Mouse (Mus musculus) C2C12 (cell line): Measurements from ENCODE around the gene Rsu1.

Experiments
- CTCF ChIP-seq: IDR thresholded peaks from one replicate; pipeline ENCODE4 v1.5.1; 2011; ENCODE audit not compliant: control insufficient read depth, insufficient read depth, insufficient read length
- FOSL1 ChIP-seq: IDR thresholded peaks from one replicate; pipeline ENCODE4 v1.8.0; 2011; ENCODE audit warnings: mild to moderate bottlenecking, low read length; ENCODE audit not compliant: poor library complexity, insufficient read depth, severe bottlenecking
- MAX ChIP-seq: IDR thresholded peaks from one replicate; pipeline ENCODE4 v1.6.1; 2011; ENCODE audit warnings: mild to moderate bottlenecking, control low read depth
- MYOG ChIP-seq: IDR thresholded peaks from one replicate; pipeline ENCODE4 v1.6.1; 2011; ENCODE audit not compliant: control insufficient read depth, insufficient read length; ENCODE audit errors: extremely low read depth
- USF1 ChIP-seq: IDR thresholded peaks from one replicate; pipeline ENCODE4 v1.6.1; 2011; ENCODE audit warnings: low read depth, mild to moderate bottlenecking, control low read depth, moderate library complexity

DNA sequence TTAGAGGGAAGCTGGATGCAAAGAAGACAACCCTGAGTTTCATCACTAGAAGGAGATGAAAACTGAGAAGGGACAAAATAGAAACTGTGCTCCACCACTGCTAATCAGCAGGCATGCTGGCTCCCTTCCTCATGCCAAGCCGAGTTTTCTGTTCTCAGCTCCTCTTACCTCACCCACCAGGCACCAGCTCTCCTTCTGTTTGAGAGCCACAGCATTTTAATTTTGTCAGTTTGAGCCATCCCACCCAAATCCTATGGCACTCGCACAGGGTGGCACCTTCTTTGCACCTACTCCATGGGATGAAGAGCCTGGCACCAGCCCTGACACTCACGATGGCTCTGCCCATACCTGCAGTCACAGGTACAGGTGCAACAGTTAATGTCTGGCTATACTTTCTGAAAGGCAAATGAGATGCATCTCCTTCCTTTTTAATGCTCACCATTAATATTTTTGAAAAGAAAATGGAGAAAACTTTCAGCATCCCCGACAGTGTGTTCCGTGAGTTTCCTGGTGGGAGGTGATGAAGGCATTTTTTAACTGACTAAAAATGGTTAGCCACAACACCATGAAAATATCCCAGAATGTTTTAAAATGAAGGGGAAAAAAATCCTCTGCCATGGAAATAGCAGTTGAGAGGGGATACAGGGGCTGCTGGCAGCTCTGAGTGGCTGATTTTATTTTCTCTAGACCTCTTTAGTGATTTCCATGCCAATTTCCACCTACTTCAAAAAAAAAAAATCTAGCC, 210.6 kb downstream of the Rsu1 start:
- TF ChIP-seq CTCF (no peak), MYOG (no peak), MAX (no peak), USF1 (no peak), FOSL1 (no peak)
